Mouse (Mus musculus) duodenum, adult 2 months (tissue): ENCODE measurements around the gene Napepld. TPM values are rescaled to one million over a fixed set of nuclear protein-coding genes. Genes with fewer than 3 reads are reported as not detected.

Experiments used
- polyA plus RNA-seq: library from polyadenylated mRNA; depleted of rRNA; stranded (reverse); fragments of >200 nt; gene quantifications from 2 replicates; pipeline ENCODE4 v1.2.3, GENCODE M21; 2012; ENCODE audit warnings: low replicate concordance; rRNA removed

Gene Napepld
- 0.69 and 2.1 TPM in 2 replicates for polyA plus RNA-seq

GRCm38 (mm10) chr5:21701351-21702008, at the start of gene Napepld:
Gene Napepld (minus strand): TSS chr5:21701396.

DNA sequence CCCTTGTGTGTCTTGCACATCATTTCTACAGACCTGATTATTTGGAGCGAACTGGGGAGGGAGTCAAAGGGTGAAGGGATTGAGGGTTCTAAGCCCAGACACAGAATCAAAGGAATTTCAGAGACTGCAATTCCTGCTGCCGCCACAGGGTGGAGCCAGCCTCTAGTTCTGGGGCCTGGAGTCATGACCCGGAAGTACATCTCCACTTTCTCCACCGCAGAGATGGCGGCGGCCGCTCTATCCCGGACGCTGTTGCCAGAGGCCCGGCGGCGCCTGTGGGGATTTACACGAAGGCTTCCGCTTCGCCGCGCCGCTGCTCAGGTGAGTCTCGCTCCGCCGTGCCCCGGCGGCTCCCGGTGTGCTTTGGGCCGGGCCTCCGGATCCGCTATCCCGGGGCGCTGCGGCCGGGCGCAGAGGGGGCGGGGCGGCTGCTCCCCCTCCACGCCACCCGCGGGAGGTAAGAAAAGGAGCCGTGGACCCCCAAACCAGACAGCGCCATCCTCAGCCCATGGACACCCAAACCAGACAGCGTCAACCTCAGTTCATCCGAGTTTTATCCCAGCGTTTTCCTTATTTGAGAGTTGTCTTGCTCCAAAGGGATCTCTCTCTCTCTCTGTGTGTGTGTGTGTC, 35.9 kb upstream of the Napepld start, which contains the start of gene Pmpcb:
TSS of gene Pmpcb (plus strand) at position 186 of the 630 bp plus-strand sequence.

GRCm38 (mm10) chr5:21645439-21646132, 55.6 kb downstream of the Napepld start, which contains the start of the genes Fbxl13 and Armc10:
Gene Fbxl13 (minus strand): TSS chr5:21645634.
Gene Armc10 (plus strand): TSS chr5:21645813.

Other genes starting within 250 kb of the Napepld start
- gene Lrrc17, start 157.8 kb downstream of the Napepld start, polyA plus RNA-seq = 0.57 and 0.62 TPM in 2 replicates
- 0.05 TPM in 1 of 2 replicates, not detected in the other for gene Fbxl13, start 55.8 kb downstream of the Napepld start, polyA plus RNA-seq
- gene Armc10, start 55.6 kb downstream of the Napepld start, polyA plus RNA-seq = 83.4 and 197 TPM in 2 replicates
- gene Pmpcb, start 35.7 kb upstream of the Napepld start, polyA plus RNA-seq = 9.3 and 11.6 TPM in 2 replicates
- 11.7 and 20.8 TPM in 2 replicates for gene Dnajc2, start 83.9 kb upstream of the Napepld start, polyA plus RNA-seq
- gene Psmc2, start 83.9 kb upstream of the Napepld start, polyA plus RNA-seq = 5.0 and 5.6 TPM in 2 replicates
- gene Slc26a5, start 164.2 kb upstream of the Napepld start, polyA plus RNA-seq = not detected in 2 replicates